Mouse (Mus musculus) cerebellum, adult 2 months (tissue): ENCODE data around the gene Arl8b.

Experiments used
- CTCF ChIP-seq: fragments of 200-500 bp; IDR thresholded peaks from 2 replicates; pipeline ENCODE4 v1.5.1; 2011; ENCODE audit warnings: low read depth, mild to moderate bottlenecking, control low read depth, low read length, moderate library complexity, borderline replicate concordance; ENCODE audit not compliant: insufficient read depth
- POLR2A ChIP-seq: fragments of 200-500 bp; IDR thresholded peaks from 2 replicates; pipeline ENCODE4 v1.6.1; 2011; ENCODE audit warnings: low read length, control low read depth, borderline replicate concordance; ENCODE audit not compliant: insufficient read depth

DNA sequence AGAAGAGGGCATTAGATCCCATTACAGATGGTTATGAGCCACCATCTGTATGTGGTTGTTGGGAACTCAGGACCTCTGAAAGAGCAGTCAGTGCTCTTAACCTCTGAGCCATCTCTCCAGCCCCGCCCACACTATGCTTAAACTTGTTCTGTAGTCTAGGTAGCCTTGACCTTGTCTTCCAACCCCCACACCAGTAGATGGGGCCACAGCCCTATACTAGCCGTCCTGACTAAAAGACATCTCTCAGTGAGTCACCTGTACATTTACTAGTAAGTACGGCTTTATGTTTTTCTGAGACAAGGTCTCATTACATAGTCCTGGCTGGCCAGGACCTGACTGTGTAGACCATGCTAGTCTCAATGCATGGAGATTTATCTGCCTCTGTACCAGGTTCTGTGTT is 12.0 kb upstream of the Arl8b start:
- TF ChIP-seq CTCF (no peak), POLR2A (no peak)
